Mouse (Mus musculus): Measurements from ENCODE around the gene Vkorc1. TPM values are rescaled to one million over a fixed set of nuclear protein-coding genes. Genes with fewer than 3 reads are reported as not detected.

Vkorc1 gene
- polyA plus RNA-seq, 1 experiment from 2014 or later: 38.2 TPM

DNA sequence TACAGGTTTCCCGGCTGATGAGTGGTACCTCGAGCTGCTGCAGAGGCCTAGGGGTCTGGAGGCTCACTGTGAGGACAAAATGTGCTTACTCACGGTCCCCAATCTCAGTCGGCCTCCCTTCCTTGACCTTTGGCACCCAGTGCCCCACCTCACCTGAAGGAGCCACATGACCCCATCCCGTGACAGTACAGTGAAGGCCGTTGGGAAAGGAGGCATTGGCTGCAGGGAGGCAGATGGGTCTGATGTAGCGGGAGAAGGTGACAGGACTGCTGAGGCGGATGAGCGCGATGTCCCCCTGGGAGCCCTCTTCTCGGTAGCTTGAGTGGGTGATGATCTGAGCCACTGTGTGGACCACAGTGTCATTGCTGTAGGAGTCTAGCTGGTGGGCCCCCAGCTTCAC, 31.4 kb upstream of the Vkorc1 start:
- Histone ChIP-seq H3K36me3 (ENCODE audit: inconsistent target) (peaks cover 15% of the 10 kb centered on the region; the same call in 1 of the 2 replicates), H3K4me3 (ENCODE audit: inconsistent target) (no peak overlapping the region), H3K79me2 (ENCODE audit: inconsistent target) (no peaks in the 10 kb centered on the region), H3K27ac (no peak overlapping the region)
- 99% methylated on average over 11 of the region's 11 CpGs for WGBS (ENCODE audit: missing documents)

DNA sequence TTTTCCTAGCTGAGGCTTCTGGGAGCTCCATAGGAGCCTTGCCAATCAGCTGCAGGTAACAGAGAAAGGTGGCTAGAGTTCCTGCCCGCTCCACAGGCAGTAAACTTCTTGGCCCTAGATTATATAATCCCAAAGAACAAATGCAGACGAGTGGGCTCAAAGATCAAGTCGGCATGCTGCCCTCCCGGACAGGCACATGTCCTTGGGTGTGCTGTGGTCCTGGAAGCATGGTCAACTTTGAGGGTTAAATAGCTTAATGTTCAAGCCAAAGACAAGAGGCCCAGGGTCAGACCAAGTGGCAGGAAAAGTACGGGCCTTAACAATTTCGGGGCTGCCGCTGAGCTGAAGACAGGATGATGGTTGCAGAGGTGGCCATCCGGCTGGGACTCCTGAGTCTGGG, 30.6 kb upstream of the Vkorc1 start:
- H3K36me3 ChIP-seq (ENCODE audit: inconsistent target): peaks cover 15% of the 10 kb centered on the region; the same call in 1 of the 2 replicates
- 96% methylated on average over 8 of the region's 8 CpGs for WGBS (ENCODE audit: missing documents)
- no peak overlapping the region for H3K27ac ChIP-seq
- no peak overlapping the region for H3K4me3 ChIP-seq (ENCODE audit: inconsistent target)
- no peaks in the 10 kb centered on the region for H3K79me2 ChIP-seq (ENCODE audit: inconsistent target)

DNA sequence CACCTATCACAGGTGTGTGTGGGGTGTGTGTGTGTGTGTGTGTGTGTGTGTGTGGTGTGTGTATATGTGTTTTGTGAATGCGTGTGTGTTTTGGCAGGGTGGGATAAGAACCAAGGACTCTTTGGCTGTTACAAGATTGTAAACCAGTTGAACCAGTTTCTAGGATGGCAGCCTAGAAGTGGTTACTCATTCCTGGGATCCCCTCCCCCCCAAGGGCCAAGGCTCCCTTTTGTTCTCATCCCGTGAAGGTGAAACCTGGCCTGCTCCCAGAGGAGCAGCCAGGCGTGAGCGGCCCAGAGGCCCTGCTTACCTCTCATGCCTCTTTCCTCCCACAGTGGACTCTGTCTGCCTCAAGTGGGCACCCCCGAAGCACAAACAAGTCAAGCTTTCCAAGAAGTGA, 29.8 kb upstream of the Vkorc1 start:
- H3K36me3 ChIP-seq (ENCODE audit: inconsistent target): peaks cover 15% of the 10 kb centered on the region; the same call in 1 of the 2 replicates
- H3K4me3 ChIP-seq (ENCODE audit: inconsistent target): no peak overlapping the region
- H3K27ac ChIP-seq: no peak overlapping the region
- no peaks in the 10 kb centered on the region for H3K79me2 ChIP-seq (ENCODE audit: inconsistent target)
- 97% methylated on average over 5 of the region's 5 CpGs for WGBS (ENCODE audit: missing documents)

DNA sequence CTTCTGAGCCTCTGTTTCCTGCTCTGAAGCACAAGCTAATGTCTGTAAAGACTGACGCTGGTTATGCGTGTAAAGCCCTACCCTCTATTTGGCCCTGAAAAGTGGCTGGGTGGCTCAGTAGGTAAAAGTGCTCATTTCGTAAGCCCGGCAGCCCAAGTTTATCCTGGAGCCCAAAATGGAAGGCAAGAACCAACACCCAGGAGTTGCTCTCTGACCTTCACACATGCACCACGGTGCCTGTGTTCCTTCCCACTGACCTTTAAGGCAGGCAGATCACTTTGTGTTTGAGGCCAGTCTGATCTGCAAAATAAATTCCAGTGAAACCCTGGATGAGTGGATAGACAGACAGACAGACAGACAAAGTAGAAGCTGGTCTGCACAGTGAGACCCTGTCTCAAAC, 28.3 kb upstream of the Vkorc1 start:
- Histone ChIP-seq H3K27ac (no peak overlapping the region), H3K79me2 (ENCODE audit: inconsistent target) (no peaks in the 10 kb centered on the region), H3K4me3 (ENCODE audit: inconsistent target) (no peak overlapping the region), H3K36me3 (ENCODE audit: inconsistent target) (peaks cover 15% of the 10 kb centered on the region; the same call in 1 of the 2 replicates)
- 95% methylated on average over 5 of the region's 5 CpGs for WGBS (ENCODE audit: missing documents)

DNA sequence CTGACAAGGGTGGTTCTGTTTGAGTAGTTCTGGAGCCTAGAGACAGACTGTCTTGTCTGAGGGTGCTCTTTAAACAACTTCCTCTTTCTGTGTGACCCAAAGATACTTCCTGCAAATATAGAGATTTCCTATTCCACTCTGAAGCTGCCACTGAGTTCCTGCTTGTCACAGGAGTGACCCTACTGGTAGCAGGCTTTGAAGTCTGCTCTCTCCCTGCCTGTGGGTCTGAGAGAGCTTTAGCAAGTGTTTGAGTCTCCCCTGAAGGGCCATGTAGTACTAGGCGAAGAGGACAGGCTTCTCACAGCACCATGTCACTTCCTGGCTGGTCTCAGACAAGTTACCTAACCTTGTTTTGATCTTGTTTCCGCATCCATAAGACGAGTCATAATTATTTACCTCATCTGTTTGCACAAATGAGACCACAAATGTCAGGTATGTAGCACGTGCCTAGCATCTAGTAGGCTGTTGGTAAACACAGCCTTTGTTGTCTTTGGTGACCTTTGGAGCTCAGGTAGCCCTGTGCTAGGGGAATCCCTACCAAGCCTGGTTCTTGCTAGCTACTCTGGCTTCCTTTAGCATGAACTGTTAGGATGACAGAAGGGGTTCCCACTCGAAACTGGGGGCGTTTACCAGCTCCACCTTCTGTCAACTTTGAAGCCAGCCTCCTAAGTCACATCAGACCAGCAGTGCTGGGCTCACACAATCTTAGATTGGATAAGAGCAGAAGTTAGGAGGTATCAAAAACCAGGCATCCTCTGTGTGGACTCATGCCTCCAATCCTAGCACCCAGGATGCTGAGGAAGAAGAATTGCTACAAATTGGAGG, 27.2 kb upstream of the Vkorc1 start:
- 21% methylated on average over 6 of the region's 6 CpGs for WGBS (ENCODE audit: missing documents)
- H3K79me2 ChIP-seq (ENCODE audit: inconsistent target): no peaks in the 10 kb centered on the region
- H3K36me3 ChIP-seq (ENCODE audit: inconsistent target): peaks cover 15% of the 10 kb centered on the region; the same call in 1 of the 2 replicates
- H3K27ac ChIP-seq: peak overlapping the region; percentile 76
- H3K4me3 ChIP-seq (ENCODE audit: inconsistent target): no peak overlapping the region

DNA sequence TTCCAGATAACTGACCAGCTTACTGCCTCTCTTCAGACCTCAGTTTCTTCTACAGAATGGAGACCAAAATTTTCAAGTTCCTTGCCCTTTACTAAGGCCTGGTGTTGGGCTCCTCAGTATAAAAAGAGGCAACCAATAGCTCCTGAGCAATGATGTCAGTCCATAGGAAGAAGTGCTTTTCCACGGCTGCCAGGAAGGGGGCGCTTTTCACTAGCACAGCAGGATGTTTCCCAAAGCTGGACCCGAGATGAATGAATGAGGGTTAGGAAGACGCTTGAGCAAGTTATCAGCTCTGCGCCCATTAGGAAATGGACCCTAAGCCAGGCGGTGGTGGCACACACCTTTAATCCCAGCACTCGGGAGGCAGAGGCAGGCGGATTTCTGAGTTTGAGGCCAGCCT, 26.1 kb upstream of the Vkorc1 start:
- Histone ChIP-seq H3K79me2 (ENCODE audit: inconsistent target) (no peaks in the 10 kb centered on the region), H3K36me3 (ENCODE audit: inconsistent target) (peaks cover 24% of the 10 kb centered on the region), H3K4me3 (ENCODE audit: inconsistent target) (no peak overlapping the region), H3K27ac (no peak overlapping the region)
- WGBS (ENCODE audit: missing documents): 70% methylated on average over 7 of the region's 8 CpGs

DNA sequence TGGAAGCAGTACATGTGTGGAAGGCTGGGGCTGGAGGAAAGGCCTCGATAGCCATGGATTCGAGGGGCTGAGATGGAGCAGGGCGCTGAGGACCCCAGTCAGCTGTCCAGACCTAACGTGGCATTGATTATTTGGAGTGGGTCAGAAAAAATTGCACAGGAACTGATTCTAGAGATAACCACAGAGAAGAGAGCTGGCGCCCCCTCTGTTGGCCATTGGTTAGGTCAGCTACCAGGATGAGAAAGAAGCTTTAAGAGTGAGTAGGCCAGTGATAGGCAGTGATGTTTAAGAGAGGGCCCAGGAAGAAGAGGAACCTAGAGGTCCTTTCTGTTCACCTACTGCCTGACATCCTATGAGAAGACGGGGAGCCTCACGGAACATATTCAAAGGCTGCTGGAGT, 23.9 kb upstream of the Vkorc1 start:
- H3K4me3 ChIP-seq (ENCODE audit: inconsistent target): no peak overlapping the region
- H3K79me2 ChIP-seq (ENCODE audit: inconsistent target): no peaks in the 10 kb centered on the region
- 78% methylated on average over 7 of the region's 7 CpGs for WGBS (ENCODE audit: missing documents)
- H3K27ac ChIP-seq: no peak overlapping the region
- H3K36me3 ChIP-seq (ENCODE audit: inconsistent target): peaks cover 9% of the 10 kb centered on the region

DNA sequence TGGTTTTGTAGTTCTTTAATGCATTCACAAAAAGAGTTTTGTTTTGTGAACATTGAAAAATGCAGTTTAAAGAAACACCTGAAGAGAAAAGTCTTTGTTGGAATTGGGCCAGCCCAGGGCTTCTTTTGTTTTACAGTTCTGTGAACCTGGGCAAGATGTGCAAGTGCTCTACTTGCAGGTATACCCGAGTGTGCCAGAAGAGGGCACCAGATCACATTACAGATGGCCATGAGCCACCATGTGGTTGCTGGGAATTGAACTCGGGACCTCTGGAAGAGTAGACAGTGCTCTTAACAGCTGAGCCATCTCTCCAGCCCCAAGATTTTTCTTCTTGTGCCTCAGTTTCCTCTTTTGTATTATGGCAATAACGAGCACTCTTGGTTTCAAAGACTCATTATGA, 22.8 kb upstream of the Vkorc1 start:
- Histone ChIP-seq H3K79me2 (ENCODE audit: inconsistent target) (peaks cover 4% of the 10 kb centered on the region), H3K36me3 (ENCODE audit: inconsistent target) (peaks cover 9% of the 10 kb centered on the region), H3K4me3 (ENCODE audit: inconsistent target) (no peak overlapping the region), H3K27ac (no peak overlapping the region)
- whole genome bisulfite sequencing (ENCODE audit: missing documents): 58% methylated on average over 3 of the region's 3 CpGs

DNA sequence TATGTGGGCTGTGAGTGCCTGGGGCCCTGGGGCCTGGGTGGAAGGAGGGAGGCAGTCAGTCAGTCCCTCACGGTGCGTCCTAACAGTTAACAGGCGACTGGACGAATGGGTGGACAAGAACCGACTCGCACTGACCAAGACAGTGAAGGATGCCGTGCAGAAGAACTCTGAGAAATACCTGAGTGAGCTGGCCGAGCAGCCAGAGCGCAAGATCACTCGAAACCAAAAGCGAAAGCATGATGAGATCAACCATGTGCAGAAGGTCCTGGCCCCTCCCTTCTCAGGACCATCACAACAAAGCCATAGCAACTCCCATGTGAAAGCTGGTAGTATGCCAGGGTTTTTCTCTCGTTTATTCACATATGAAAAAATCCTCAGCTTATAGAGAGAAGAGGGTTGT, 19.9 kb upstream of the Vkorc1 start:
- WGBS (ENCODE audit: missing documents): 79% methylated on average over 12 of the region's 12 CpGs
- peaks cover 9% of the 10 kb centered on the region for H3K36me3 ChIP-seq (ENCODE audit: inconsistent target)
- peaks cover 12% of the 10 kb centered on the region for H3K79me2 ChIP-seq (ENCODE audit: inconsistent target)
- H3K4me3 ChIP-seq (ENCODE audit: inconsistent target): no peak overlapping the region
- H3K27ac ChIP-seq: no peak overlapping the region

DNA sequence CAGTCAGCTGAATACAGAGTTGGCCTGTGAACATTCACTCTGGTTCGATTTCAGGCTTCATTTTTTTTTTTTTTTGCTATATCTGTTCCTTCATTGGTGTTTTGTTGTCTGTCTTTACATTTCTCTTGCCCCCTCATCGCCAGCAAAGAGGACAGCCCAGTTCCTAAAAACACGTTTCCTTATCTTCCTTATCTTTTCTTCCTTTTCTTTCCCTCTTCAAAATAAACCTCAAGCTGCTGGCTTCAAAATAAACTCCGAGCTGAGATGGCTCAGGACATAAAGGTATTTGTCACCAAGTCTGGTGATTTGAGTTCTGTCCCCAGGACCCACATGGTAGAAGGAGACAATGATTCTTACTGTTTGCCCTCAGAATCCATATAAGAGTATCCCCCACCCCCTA, 17.5 kb upstream of the Vkorc1 start:
- peak overlapping the region; percentile 83 for H3K4me3 ChIP-seq (ENCODE audit: inconsistent target)
- WGBS (ENCODE audit: missing documents): 7% methylated on average over 4 of the region's 4 CpGs
- peaks cover 19% of the 10 kb centered on the region for H3K36me3 ChIP-seq (ENCODE audit: inconsistent target)
- H3K79me2 ChIP-seq (ENCODE audit: inconsistent target): peaks cover 12% of the 10 kb centered on the region
- peak overlapping the region; percentile 55; the same call in 1 of the 2 replicates for H3K27ac ChIP-seq

DNA sequence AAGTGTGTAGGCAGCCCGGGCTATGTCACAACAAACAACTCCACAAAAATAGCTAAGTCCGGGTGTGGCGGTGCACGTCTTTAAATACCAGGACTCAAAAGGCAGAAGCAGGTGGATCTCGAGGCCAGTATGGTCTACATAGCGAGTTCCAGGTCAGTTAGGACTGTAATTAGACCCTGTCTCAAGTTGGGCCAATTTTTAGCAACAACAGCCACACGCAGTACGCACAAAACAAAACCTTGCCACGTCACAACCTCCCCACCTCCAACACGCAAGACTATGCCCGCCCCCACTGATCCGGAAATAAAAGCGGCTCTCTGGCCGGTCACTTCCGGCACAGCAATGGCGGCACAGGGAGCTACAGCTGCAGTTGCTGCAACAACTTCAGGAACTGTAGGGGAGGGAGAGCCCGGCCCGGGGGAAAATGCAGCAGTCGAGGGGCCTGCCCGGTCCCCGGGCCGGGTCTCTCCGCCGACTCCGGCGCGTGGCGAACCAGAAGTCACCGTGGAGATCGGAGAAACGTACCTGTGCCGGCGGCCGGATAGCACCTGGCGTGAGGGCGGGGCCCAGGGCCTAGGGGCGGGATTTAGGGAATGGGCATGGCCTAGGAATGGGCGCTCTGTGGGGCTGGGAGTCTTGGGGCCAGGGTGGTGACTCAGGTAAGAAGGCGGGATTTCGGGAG, 16.9 kb upstream of the Vkorc1 start, which contains the start of gene Kat8:
Gene Kat8, plus strand, starts transcription at position 327 of the 682 bp plus-strand sequence.
- Histone ChIP-seq H3K79me2 (ENCODE audit: inconsistent target) (peaks cover 12% of the 10 kb centered on the region), H3K4me3 (ENCODE audit: inconsistent target) (peak within 1 kb of the TSS; percentile 83), H3K27ac (peak within 1 kb of the TSS; percentile 55), H3K36me3 (ENCODE audit: inconsistent target) (peaks cover 22% of the 10 kb centered on the region)
- WGBS (ENCODE audit: missing documents): 2% methylated on average over 37 of the region's 40 CpGs

DNA sequence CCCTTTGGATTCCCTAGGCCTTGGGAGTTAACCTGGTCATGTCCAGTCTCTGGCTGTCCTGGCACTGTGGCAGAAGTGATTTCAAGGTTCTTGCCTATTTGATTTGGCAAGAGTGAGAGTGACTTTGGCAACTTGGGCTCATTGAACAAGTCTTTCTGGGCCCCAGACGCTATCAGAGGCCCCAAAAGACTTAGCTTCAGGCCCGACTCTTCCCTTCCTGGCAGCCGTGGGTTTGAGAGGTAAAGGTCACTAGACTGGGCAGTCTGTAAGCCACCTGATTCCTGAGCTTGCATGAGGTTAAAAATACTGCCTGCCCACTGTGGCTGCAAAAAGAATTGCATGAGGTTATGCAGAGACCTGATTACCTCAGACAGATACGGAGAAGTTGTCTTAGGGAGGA, 13.2 kb upstream of the Vkorc1 start:
- WGBS (ENCODE audit: missing documents): 95% methylated on average over 4 of the region's 4 CpGs
- no peak overlapping the region for H3K27ac ChIP-seq
- no peak overlapping the region for H3K4me3 ChIP-seq (ENCODE audit: inconsistent target)
- H3K36me3 ChIP-seq (ENCODE audit: inconsistent target): peaks cover 31% of the 10 kb centered on the region
- peaks cover 20% of the 10 kb centered on the region for H3K79me2 ChIP-seq (ENCODE audit: inconsistent target)

DNA sequence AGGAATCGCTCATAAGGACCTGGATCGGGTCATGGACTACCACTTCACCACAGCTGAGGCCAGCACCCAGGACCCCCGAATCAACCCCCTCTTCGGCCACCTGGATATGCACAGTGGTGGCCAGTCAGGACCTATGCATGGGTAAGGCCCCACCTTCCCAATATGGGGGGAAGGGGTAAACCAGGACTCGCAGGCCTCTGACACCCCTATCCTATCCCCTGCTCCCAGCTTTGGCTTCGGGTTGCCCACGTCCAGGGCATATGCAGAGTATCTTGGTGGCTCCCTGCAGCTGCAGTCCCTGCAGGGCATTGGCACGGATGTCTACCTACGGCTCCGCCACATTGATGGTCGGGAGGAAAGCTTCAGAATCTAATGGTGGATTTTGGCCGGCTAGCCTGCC, 12.5 kb upstream of the Vkorc1 start:
- H3K79me2 ChIP-seq (ENCODE audit: inconsistent target): peaks cover 13% of the 10 kb centered on the region
- H3K4me3 ChIP-seq (ENCODE audit: inconsistent target): no peak overlapping the region
- peaks cover 31% of the 10 kb centered on the region for H3K36me3 ChIP-seq (ENCODE audit: inconsistent target)
- no peak overlapping the region for H3K27ac ChIP-seq
- WGBS (ENCODE audit: missing documents): 95% methylated on average over 12 of the region's 12 CpGs

DNA sequence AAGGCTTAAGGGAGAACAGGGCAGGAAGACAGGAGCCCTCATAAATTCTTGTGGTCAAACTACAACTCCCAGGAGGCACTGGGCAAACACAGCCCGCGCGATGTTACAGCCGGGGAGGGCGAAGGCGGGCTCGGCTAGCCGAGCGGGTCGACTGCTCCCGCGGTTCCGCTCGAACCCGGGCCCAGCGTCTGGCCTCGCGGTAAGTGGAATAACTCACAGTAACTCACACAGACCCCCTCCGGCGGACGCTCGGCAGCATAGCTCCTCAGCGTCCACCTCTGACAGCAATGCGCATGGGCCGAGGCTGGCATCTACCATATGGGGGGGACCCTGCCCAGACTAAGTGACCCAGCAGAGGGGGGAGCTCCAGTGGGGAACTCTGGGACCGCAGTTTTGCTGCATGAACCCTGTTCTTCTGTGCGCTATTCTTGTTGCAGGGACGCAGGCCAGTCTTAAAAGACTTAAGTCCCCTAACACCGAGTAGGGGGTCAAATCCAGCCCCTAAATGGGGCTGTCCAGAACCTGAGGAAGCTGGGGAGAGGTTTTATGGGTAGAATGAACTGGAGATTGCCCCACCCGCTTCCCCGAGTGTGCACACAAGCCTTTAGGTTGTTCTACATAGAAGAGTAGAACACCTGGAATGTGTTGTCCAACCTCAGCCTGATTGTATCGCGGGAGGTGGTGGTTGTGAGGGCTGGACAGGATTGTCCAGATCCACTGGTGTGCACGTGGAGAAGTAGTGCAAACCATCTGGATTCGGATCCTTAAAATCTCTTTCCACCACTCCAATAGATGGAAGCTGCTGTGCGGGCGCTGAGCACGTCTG, 8.8 kb upstream of the Vkorc1 start, which contains the start of gene Bckdk:
Gene Bckdk, plus strand, starts transcription at position 112 of the 826 bp plus-strand sequence.
- Histone ChIP-seq H3K79me2 (ENCODE audit: inconsistent target) (peaks cover 8% of the 10 kb centered on the region; the same call in 1 of the 2 replicates), H3K36me3 (ENCODE audit: inconsistent target) (peaks cover 31% of the 10 kb centered on the region), H3K27ac (peak within 1 kb of the TSS; percentile 69), H3K4me3 (ENCODE audit: inconsistent target) (peak within 1 kb of the TSS; percentile 92)
- 7% methylated on average over 37 of the region's 38 CpGs for WGBS (ENCODE audit: missing documents)

Measured in macrophage (primary cell).